Mouse (Mus musculus) lung, adult 2 months (tissue): ENCODE results near the gene Slc8a3.
"Not testable (repeated sequence)": the region's sequence is repeated elsewhere in the genome, so short reads cannot be mapped to it uniquely, and the experiment has no call there.

ENCODE experiments used
- CTCF ChIP-seq: fragments of 200-500 bp; IDR thresholded peaks from 2 replicates; pipeline ENCODE4 v1.5.1; 2011; ENCODE audit warnings: mild to moderate bottlenecking, low read length, control low read depth; ENCODE audit not compliant: insufficient read depth
- POLR2A ChIP-seq: fragments of 200-500 bp; IDR thresholded peaks from 2 replicates; pipeline ENCODE4 v1.6.1; 2011; ENCODE audit warnings: low read depth, mild to moderate bottlenecking, control low read depth, low read length, borderline replicate concordance; ENCODE audit errors: extremely low read depth

- not testable (repeated sequence) for TF ChIP-seq POLR2A, CTCF
These were observed 46.4 kb upstream of the Slc8a3 start, which contains the start of gene Gm4787 for GRCm38 (mm10) chr12:81379364-81379763.
